In the genomic region with DNA sequence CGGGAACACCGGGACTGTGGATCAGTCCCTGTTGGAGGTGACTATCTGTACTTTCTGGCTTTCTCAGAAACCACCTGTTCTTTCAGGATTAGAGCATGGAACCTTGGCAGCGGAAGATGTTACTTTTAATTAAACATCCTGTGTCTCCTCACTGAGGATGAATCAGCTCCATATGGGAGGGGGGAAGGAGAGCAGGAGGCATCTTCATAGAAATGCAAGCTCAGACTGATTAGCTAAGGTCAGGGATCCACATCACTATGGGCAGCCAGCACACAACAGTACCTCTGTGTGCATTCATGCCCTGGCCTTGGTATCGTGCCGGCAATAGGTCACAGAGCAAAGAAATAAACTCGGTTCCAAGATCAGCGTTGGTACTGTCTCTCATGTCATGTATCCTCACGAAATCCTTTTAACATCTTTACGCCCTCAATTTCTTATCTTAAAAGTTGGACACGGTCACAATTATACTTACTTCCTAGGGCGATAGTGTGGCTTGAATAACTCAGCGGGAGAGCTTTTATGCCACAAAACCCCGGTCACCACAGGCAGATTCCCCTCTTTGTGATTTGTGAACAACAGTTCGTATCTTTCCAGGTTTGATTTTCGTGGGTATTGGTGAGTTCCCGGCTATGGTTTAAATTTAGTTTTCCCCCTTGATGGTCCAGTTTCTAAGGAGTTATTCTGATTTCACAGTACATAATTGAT, we compare ENCODE assay signal across 12 mouse cellular contexts.
DNase-seq lines count a peak whose midpoint lies in the region; ATAC-seq lines count a peak whose summit lies in the region.
"Had no signal": no experiment of that assay in that cellular context is flagged by ENCODE, and none has a peak within 500 bp of the region (broad histone marks: within the 10 kb centered on the region; RNA-seq: fewer than 3 reads in every experiment).

No protein-coding gene starts in this region.

- no peak overlapping the region for H3K4me2 ChIP-seq in forebrain, embryonic 12.5 days
- H3K4me2 ChIP-seq in liver, embryonic 12.5 days, result no peak overlapping the region
- H3K4me2 ChIP-seq: forebrain, embryonic 13.5 days had no signal

- H3K9ac ChIP-seq in forebrain, embryonic 12.5 days, result no peak overlapping the region
- H3K9ac ChIP-seq in liver, embryonic 12.5 days, result no peak overlapping the region
- H3K9ac ChIP-seq: liver, postnatal 0 days had no signal

- WGBS in forebrain, embryonic 10.5 days, result 17% methylated on average over 16 of the region's 16 CpGs
- WGBS in forebrain, embryonic 12.5 days, result 13% methylated on average over 16 of the region's 16 CpGs
- 23% methylated on average over 16 of the region's 16 CpGs for WGBS in midbrain, embryonic 10.5 days
- WGBS in liver, embryonic 12.5 days (ENCODE audit: insufficient replicate concordance), result 65% methylated on average over 16 of the region's 16 CpGs

- DNase-seq in forebrain, embryonic 10.5 days (ENCODE audit: extremely low spot score, low spot score), result no peak
- DNase-seq in MN1 (ENCODE audit: low spot score), result peak; percentile 59
- DNase-seq in ZHBTc4 (ENCODE audit: low read depth, low spot score), result peak; percentile 20
- peak; percentile 26 for DNase-seq in midbrain, embryonic 10.5 days (ENCODE audit: low spot score)
- DNase-seq in frontal cortex, postnatal 25 days (ENCODE audit: low spot score in 2 of 2), result no peak
- DNase-seq: gastrocnemius, postnatal 25 days; kidney, postnatal 25 days; liver, postnatal 0 days had no signal

- H3K27me3 ChIP-seq in forebrain, embryonic 10.5 days (ENCODE audit: poor library complexity, severe bottlenecking), result peaks cover 33% of the 10 kb centered on the region
- H3K27me3 ChIP-seq in forebrain, embryonic 12.5 days, result 0 out of 2 replicates have a peak, but pooled peaks cover 15% of the 10 kb centered on the region
- H3K27me3 ChIP-seq in midbrain, embryonic 10.5 days (ENCODE audit: low read depth, poor library complexity, severe bottlenecking), result peaks cover 72% of the 10 kb centered on the region
- H3K27me3 ChIP-seq in liver, embryonic 12.5 days (replicated peaks), result no peaks in the 10 kb centered on the region

- H3K36me3 ChIP-seq in forebrain, embryonic 10.5 days (replicated peaks), result no peaks in the 10 kb centered on the region
- no peaks in the 10 kb centered on the region for H3K36me3 ChIP-seq in forebrain, embryonic 12.5 days (replicated peaks)
- no peaks in the 10 kb centered on the region for H3K36me3 ChIP-seq in midbrain, embryonic 10.5 days
- H3K36me3 ChIP-seq in liver, embryonic 12.5 days, result no peaks in the 10 kb centered on the region

- H3K4me3 ChIP-seq in forebrain, embryonic 10.5 days, result peak overlapping the region; percentile 2; the same call in 1 of the 2 replicates
- no peak overlapping the region for H3K4me3 ChIP-seq in forebrain, embryonic 12.5 days (replicated peaks)
- H3K4me3 ChIP-seq in midbrain, embryonic 10.5 days, result 0 out of 2 replicates have a peak overlapping the region, but pooled peaks have one; percentile 20
- no peak overlapping the region for H3K4me3 ChIP-seq in liver, embryonic 12.5 days
- H3K4me3 ChIP-seq: forebrain, embryonic 13.5 days had no signal

- ATAC-seq in forebrain, embryonic 12.5 days (ENCODE audit: low FRiP score), result no peak
- ATAC-seq in liver, embryonic 12.5 days, result no peak
- ATAC-seq: liver, postnatal 0 days had no signal

- peaks cover 75% of the 10 kb centered on the region for H3K4me1 ChIP-seq in forebrain, embryonic 10.5 days
- peaks cover 48% of the 10 kb centered on the region for H3K4me1 ChIP-seq in forebrain, embryonic 12.5 days
- H3K4me1 ChIP-seq in midbrain, embryonic 10.5 days, result peaks cover 42% of the 10 kb centered on the region
- H3K4me1 ChIP-seq in liver, embryonic 12.5 days, result peaks cover 8% of the 10 kb centered on the region; the same call in 1 of the 2 replicates

- peak overlapping the region; percentile 22; the same call in 1 of the 2 replicates for H3K27ac ChIP-seq in forebrain, embryonic 10.5 days
- H3K27ac ChIP-seq in forebrain, embryonic 12.5 days, result no peak overlapping the region
- H3K27ac ChIP-seq in midbrain, embryonic 10.5 days (replicated peaks), result peak overlapping the region; percentile 57; the same call in 1 of the 2 replicates
- no peak overlapping the region for H3K27ac ChIP-seq in liver, embryonic 12.5 days
- H3K27ac ChIP-seq: forebrain, embryonic 13.5 days; macrophage had no signal

- no peaks in the 10 kb centered on the region for H3K9me3 ChIP-seq in forebrain, embryonic 10.5 days
- H3K9me3 ChIP-seq in forebrain, embryonic 12.5 days, result no peaks in the 10 kb centered on the region
- no peaks in the 10 kb centered on the region for H3K9me3 ChIP-seq in midbrain, embryonic 10.5 days (replicated peaks)
- H3K9me3 ChIP-seq in liver, embryonic 12.5 days (replicated peaks), result no peaks in the 10 kb centered on the region
- H3K9me3 ChIP-seq: forebrain, embryonic 13.5 days had no signal

Comparison
In these comparisons a context has a peak if more than half of its experiments do, and no peak if none do; other contexts are left out.
1. H3K27ac ChIP-seq: peak in forebrain, embryonic 10.5 days (single experiment) and midbrain, embryonic 10.5 days (single experiment); none in forebrain, embryonic 12.5 days (single experiment) and liver, embryonic 12.5 days (single experiment).
2. H3K4me3 ChIP-seq: peak in forebrain, embryonic 10.5 days (single experiment) and midbrain, embryonic 10.5 days (single experiment); none in forebrain, embryonic 12.5 days (single experiment) and liver, embryonic 12.5 days (single experiment).
3. DNase-seq: peak in MN1 (single experiment), ZHBTc4 (single experiment) and midbrain, embryonic 10.5 days (single experiment); none in forebrain, embryonic 10.5 days (single experiment) and frontal cortex, postnatal 25 days (0 of 2).